Mouse (Mus musculus): ENCODE measurements around the gene Gm20604.

DNA sequence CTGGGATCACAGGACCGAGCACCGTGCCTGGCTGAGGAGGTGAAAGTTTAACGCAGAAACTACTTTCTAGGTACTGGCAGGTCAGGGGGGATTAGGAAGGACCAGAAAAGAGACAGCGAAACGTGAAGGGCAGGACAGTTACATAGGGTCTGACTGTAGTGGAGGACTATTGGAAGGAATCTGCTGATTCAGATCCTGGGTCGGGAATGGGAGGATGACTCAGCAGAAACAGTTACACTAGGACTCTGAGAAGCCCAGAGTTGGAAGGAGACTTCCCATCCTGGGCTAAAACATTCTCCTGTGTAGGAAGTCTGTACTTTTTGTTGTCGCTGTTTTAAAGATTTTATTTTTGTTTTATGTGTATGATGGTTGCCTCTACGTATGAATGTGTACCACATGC, 13.1 kb upstream of the Gm20604 start:
- no peak for TF ChIP-seq POLR2A (IDR thresholded peaks at IDR 0.05; ENCODE audit: low read depth, low read length)
- no peak for TF ChIP-seq CTCF (IDR thresholded peaks at IDR 0.05; ENCODE audit: extremely low read depth, insufficient read depth, insufficient read length, insufficient replicate concordance)

All from spleen, adult 2 months (tissue).